Mouse (Mus musculus) adrenal gland, postnatal 4 days (tissue): ENCODE results near the gene Gale. TPM values are rescaled to one million over a fixed set of nuclear protein-coding genes. Genes with fewer than 3 reads are reported as not detected.
A peak's percentile ranks its signal among the peaks of the same experiment; 100 is the strongest.

ENCODE experiments used
- DNase-seq, 2 experiments: peaks; one replicate each; pipeline ENCODE4 v3.0.0; 2021 to 2022; ENCODE audit warnings: low spot score in 2 of 2, mixed read lengths in 2 of 2
- total RNA-seq, 2 experiments: library from RNA; stranded (reverse); gene quantifications; 2 replicates each; pipeline ENCODE4 v1.2.3; 2021

The Gale gene
- total RNA-seq, 2 experiments from 2014 or later, result 17.7 to 24.6 TPM

- no peak for DNase-seq
Observed at GRCm38 (mm10) chr4:135942193-135942592, 21.3 kb upstream of the Gale start.

- no peak for DNase-seq
Observed at GRCm38 (mm10) chr4:135943389-135943788, 20.1 kb upstream of the Gale start.

- DNase-seq, result no peak
Observed at GRCm38 (mm10) chr4:135945706-135946105, 17.8 kb upstream of the Gale start.

GRCm38 (mm10) chr4:135946278-135946658, 17.3 kb upstream of the Gale start, which contains the start of gene Hmgcl:
Gene Hmgcl (plus strand): TSS chr4:135946448.
- peak; percentile 78 to 89 for DNase-seq

- DNase-seq, result no peak
Observed at GRCm38 (mm10) chr4:135946659-135947301, 16.7 kb upstream of the Gale start.

GRCm38 (mm10) chr4:135948142-135948541, 15.4 kb upstream of the Gale start:
- DNase-seq, result no peak

- no peak for DNase-seq
Observed at GRCm38 (mm10) chr4:135949475-135949874, 14.1 kb upstream of the Gale start.

- DNase-seq, result no peak
Observed at GRCm38 (mm10) chr4:135949911-135950310, 13.6 kb upstream of the Gale start.

GRCm38 (mm10) chr4:135950365-135950764, 13.2 kb upstream of the Gale start:
- DNase-seq, result no peak

- no peak for DNase-seq
Observed at GRCm38 (mm10) chr4:135951505-135951904, 12.0 kb upstream of the Gale start.

GRCm38 (mm10) chr4:135953179-135953578, 10.3 kb upstream of the Gale start:
- no peak for DNase-seq

- DNase-seq, result peak in 1 of 2 experiments; percentile 63
Observed at GRCm38 (mm10) chr4:135954241-135954640, 9.3 kb upstream of the Gale start.

GRCm38 (mm10) chr4:135955886-135956285, 7.6 kb upstream of the Gale start:
- DNase-seq, result no peak

GRCm38 (mm10) chr4:135958354-135958753, 5.2 kb upstream of the Gale start:
- no peak for DNase-seq

GRCm38 (mm10) chr4:135960717-135961116, 2.8 kb upstream of the Gale start:
- peak; percentile 56 to 72 for DNase-seq

- no peak for DNase-seq
Observed at GRCm38 (mm10) chr4:135961709-135962108, 1.8 kb upstream of the Gale start.

GRCm38 (mm10) chr4:135962198-135962597, 1.3 kb upstream of the Gale start:
- no peak for DNase-seq

- DNase-seq, result no peak
Observed at GRCm38 (mm10) chr4:135962946-135963345, 581 bp upstream of the Gale start.

- no peak for DNase-seq
Observed at GRCm38 (mm10) chr4:135964426-135964825, 899 bp downstream of the Gale start.

GRCm38 (mm10) chr4:135965113-135965512, 1.6 kb downstream of the Gale start:
- DNase-seq, result no peak

- no peak for DNase-seq
Observed at GRCm38 (mm10) chr4:135966283-135966682, 2.8 kb downstream of the Gale start.

GRCm38 (mm10) chr4:135967086-135967760, 3.7 kb downstream of the Gale start:
- DNase-seq, result no peak
